ENCODE assay signal across 29 mouse cellular contexts in genomic region chr5:99068391-99068790, GRCm38 (mm10). TPM values are rescaled to one million over a fixed set of nuclear protein-coding genes. Genes with fewer than 3 reads are reported as not detected.
"Had no signal": no experiment of that assay in that cellular context is flagged by ENCODE, and none has a peak within 500 bp of the region (broad histone marks: within the 10 kb centered on the region; RNA-seq: fewer than 3 reads in every experiment).

No protein-coding gene starts in this region.

- H3K36me3 ChIP-seq: limb, embryonic 10.5 days; limb, embryonic 12.5 days; limb, embryonic 13.5 days; limb, embryonic 15.5 days; liver, embryonic 12.5 days; liver, embryonic 13.5 days; liver, embryonic 15.5 days; midbrain, embryonic 10.5 days; midbrain, embryonic 12.5 days; midbrain, embryonic 13.5 days; midbrain, embryonic 15.5 days; neural tube, embryonic 12.5 days; neural tube, embryonic 13.5 days had no signal

- ATAC-seq: liver, embryonic 12.5 days; liver, postnatal 0 days; midbrain, embryonic 13.5 days; midbrain, embryonic 15.5 days; midbrain, embryonic 16.5 days had no signal

- H3K4me2 ChIP-seq: limb, embryonic 12.5 days; limb, embryonic 13.5 days; limb, embryonic 15.5 days; liver, embryonic 11.5 days; liver, embryonic 12.5 days; liver, embryonic 13.5 days; liver, embryonic 15.5 days; midbrain, embryonic 11.5 days; midbrain, embryonic 12.5 days; midbrain, embryonic 13.5 days; midbrain, embryonic 15.5 days; neural tube, embryonic 12.5 days; neural tube, embryonic 13.5 days had no signal

- H3K27me3 ChIP-seq: limb, embryonic 12.5 days; limb, embryonic 13.5 days; limb, embryonic 15.5 days; liver, embryonic 12.5 days; liver, embryonic 13.5 days; liver, embryonic 15.5 days; megakaryocyte, embryonic 14.5 days; midbrain, embryonic 12.5 days; midbrain, embryonic 13.5 days; midbrain, embryonic 15.5 days; neural tube, embryonic 12.5 days; neural tube, embryonic 13.5 days had no signal

- H3K27ac ChIP-seq: left cerebral cortex, adult 2 months; limb, embryonic 10.5 days; limb, embryonic 12.5 days; limb, embryonic 13.5 days; limb, embryonic 15.5 days; liver, embryonic 12.5 days; liver, embryonic 13.5 days; liver, embryonic 14.5 days; liver, embryonic 15.5 days; macrophage; midbrain, embryonic 10.5 days; midbrain, embryonic 12.5 days; midbrain, embryonic 13.5 days; midbrain, embryonic 15.5 days; neural tube, embryonic 12.5 days; neural tube, embryonic 13.5 days had no signal

- H3K9me3 ChIP-seq: limb, embryonic 10.5 days; limb, embryonic 12.5 days; limb, embryonic 13.5 days; limb, embryonic 15.5 days; liver, embryonic 12.5 days; liver, embryonic 13.5 days; liver, embryonic 15.5 days; megakaryocyte, embryonic 14.5 days; midbrain, embryonic 10.5 days; midbrain, embryonic 12.5 days; midbrain, embryonic 13.5 days; midbrain, embryonic 15.5 days; neural tube, embryonic 12.5 days; neural tube, embryonic 13.5 days had no signal

- H3K4me3 ChIP-seq: left cerebral cortex, adult 2 months; limb, embryonic 10.5 days; limb, embryonic 12.5 days; limb, embryonic 13.5 days; limb, embryonic 15.5 days; liver, embryonic 12.5 days; liver, embryonic 13.5 days; liver, embryonic 15.5 days; megakaryocyte, embryonic 14.5 days; midbrain, embryonic 10.5 days; midbrain, embryonic 12.5 days; midbrain, embryonic 13.5 days; midbrain, embryonic 15.5 days; myocyte; neural tube, embryonic 12.5 days; neural tube, embryonic 13.5 days had no signal

- H3K9ac ChIP-seq: limb, embryonic 12.5 days; limb, embryonic 13.5 days; limb, embryonic 15.5 days; liver, embryonic 12.5 days; liver, embryonic 13.5 days; liver, embryonic 14.5 days; liver, embryonic 15.5 days; liver, postnatal 0 days; midbrain, embryonic 12.5 days; midbrain, embryonic 13.5 days; midbrain, embryonic 15.5 days; neural tube, embryonic 12.5 days; neural tube, embryonic 13.5 days had no signal

- H3K4me1 ChIP-seq: limb, embryonic 10.5 days; limb, embryonic 12.5 days; limb, embryonic 15.5 days; liver, embryonic 12.5 days; liver, embryonic 13.5 days; liver, embryonic 15.5 days; megakaryocyte, embryonic 14.5 days; midbrain, embryonic 10.5 days; midbrain, embryonic 12.5 days; midbrain, embryonic 13.5 days; midbrain, embryonic 15.5 days; neural tube, embryonic 12.5 days; neural tube, embryonic 13.5 days had no signal

- DNase-seq: layer of hippocampus, postnatal 36 days; left cerebral cortex, postnatal 4 days; liver; liver, embryonic 13.5 days; liver, postnatal 0 days; lung, adult 18-20 months; lung, postnatal 14 days; midbrain, embryonic 14.5 days had no signal

RNA-seq across cellular contexts. Expression of gene Prkg2, which starts 31.2 kb away (rescaled TPM):
- polyA plus RNA-seq: liver, adult 2 months; macrophage had no signal
